Mouse (Mus musculus) MEL (cell line): ENCODE results near the gene Ruvbl2. TPM values are rescaled to one million over a fixed set of nuclear protein-coding genes. Genes with fewer than 3 reads are reported as not detected.

Source experiments
- DNase-seq: peaks from one replicate; pipeline ENCODE4 v3.0.0; 2011; ENCODE audit warnings: low read depth, low spot score
- H3K27ac ChIP-seq: 2 replicates; pipeline ENCODE4 v1.5.1; 2012; ENCODE audit warnings: low read depth, mild to moderate bottlenecking, control low read depth, low read length, moderate library complexity; ENCODE audit not compliant: control insufficient read depth
- H3K27me3 ChIP-seq, 2 experiments: fragments of 150-350 bp in 1 of 2; sonication (generic) in 1 of 2; 2 replicates each; pipeline ENCODE4 v1.6.1; 2012; ENCODE audit warnings: low read length in 2 of 2, mild to moderate bottlenecking in 2 of 2, improper control_type of control experiment in 1 of 2, moderate library complexity in 1 of 2; ENCODE audit not compliant: insufficient read depth in 2 of 2, control insufficient read depth in 1 of 2
- H3K36me3 ChIP-seq, 2 experiments: 2 replicates each; pipeline ENCODE4 v1.6.1; 2012 to 2014; ENCODE audit warnings: low read length in 2 of 2, improper control_type of control experiment in 1 of 2, inconsistent platforms in 1 of 2, mild to moderate bottlenecking in 1 of 2; ENCODE audit not compliant: insufficient read depth in 2 of 2, control insufficient read depth in 1 of 2
- H3K4me1 ChIP-seq, 2 experiments: fragments of 150-350 bp in 1 of 2; sonication (generic) in 1 of 2; 2 replicates each; pipeline ENCODE4 v1.6.1; 2012; ENCODE audit warnings: low read length in 2 of 2, improper control_type of control experiment in 1 of 2, mild to moderate bottlenecking in 1 of 2; ENCODE audit not compliant: insufficient read depth in 2 of 2, control insufficient read depth in 1 of 2
- H3K4me3 ChIP-seq, 2 experiments: fragments of 150-350 bp in 1 of 2; sonication (generic) in 1 of 2; 2 replicates each; pipeline ENCODE4 v1.5.1; 2012; ENCODE audit warnings: low read depth in 2 of 2, low read length in 2 of 2, mild to moderate bottlenecking in 2 of 2, moderate library complexity in 2 of 2, control low read depth in 1 of 2, improper control_type of control experiment in 1 of 2; ENCODE audit not compliant: control insufficient read depth in 1 of 2, insufficient read depth in 1 of 2
- H3K79me2 ChIP-seq: 2 replicates; pipeline ENCODE4 v1.6.1; 2012; ENCODE audit warnings: mild to moderate bottlenecking, low read length, moderate library complexity; ENCODE audit not compliant: control insufficient read depth, poor library complexity, insufficient read depth
- H3K9ac ChIP-seq: 2 replicates; pipeline ENCODE4 v1.6.1; 2012; ENCODE audit warnings: low read depth, mild to moderate bottlenecking, control low read depth, low read length, moderate library complexity; ENCODE audit not compliant: control insufficient read depth, poor library complexity, severe bottlenecking
- H3K9me3 ChIP-seq: fragments of 150-350 bp; sonication (generic); replicated peaks from 2 replicates; pipeline ENCODE4 v1.6.1; 2012; ENCODE audit warnings: mild to moderate bottlenecking, low read length, improper control_type of control experiment, moderate library complexity; ENCODE audit not compliant: insufficient read depth
- CTCF ChIP-seq, 3 experiments: IDR thresholded peaks in 2 of 3; conservative IDR thresholded peaks in 1 of 3; 2 replicates each; pipeline ENCODE4 v1.5.1; 2011 to 2012; ENCODE audit warnings: low read length in 3 of 3, low read depth in 2 of 3, mild to moderate bottlenecking in 2 of 3, improper control_type of control experiment in 1 of 3, inconsistent platforms in 1 of 3, mixed read lengths in 1 of 3, moderate library complexity in 1 of 3; ENCODE audit not compliant: control insufficient read depth in 1 of 3, insufficient read depth in 1 of 3, poor library complexity in 1 of 3, severe bottlenecking in 1 of 3
- ETS1 ChIP-seq: IDR thresholded peaks from 2 replicates; pipeline ENCODE4 v1.6.1; 2012; ENCODE audit warnings: low read depth, mild to moderate bottlenecking, inconsistent platforms, low read length, improper control_type of control experiment, moderate library complexity
- GABPA ChIP-seq: IDR thresholded peaks from 2 replicates; pipeline ENCODE4 v1.6.1; 2012; ENCODE audit warnings: low read depth, mild to moderate bottlenecking, inconsistent platforms, low read length, improper control_type of control experiment, moderate library complexity
- MEF2A ChIP-seq: IDR thresholded peaks from 2 replicates; pipeline ENCODE4 v1.6.1; 2014; ENCODE audit warnings: low read depth, mild to moderate bottlenecking, inconsistent platforms, low read length, improper control_type of control experiment; ENCODE audit not compliant: poor library complexity, insufficient replicate concordance, severe bottlenecking; ENCODE audit errors: extremely low read depth
- MXI1 ChIP-seq: IDR thresholded peaks from 2 replicates; pipeline ENCODE4 v1.6.1; 2011; ENCODE audit warnings: mild to moderate bottlenecking, low read depth, low read length, improper control_type of control experiment
- MYC ChIP-seq: IDR thresholded peaks from 2 replicates; pipeline ENCODE4 v1.6.1; 2011; ENCODE audit warnings: low read depth, mild to moderate bottlenecking, low read length, improper control_type of control experiment, moderate library complexity
- POLR2AphosphoS5 ChIP-seq: IDR thresholded peaks from 2 replicates; pipeline ENCODE4 v1.6.1; 2012; ENCODE audit warnings: low read depth, borderline replicate concordance, mild to moderate bottlenecking, inconsistent platforms, low read length, moderate library complexity, mixed read lengths
- RAD21 ChIP-seq: IDR thresholded peaks from 2 replicates; pipeline ENCODE4 v1.6.1; 2011; ENCODE audit warnings: mild to moderate bottlenecking, low read depth, low read length, improper control_type of control experiment
- SIN3A ChIP-seq: IDR thresholded peaks from 2 replicates; pipeline ENCODE4 v1.6.1; 2012; ENCODE audit warnings: low read length, improper control_type of control experiment, inconsistent platforms
- TCF12 ChIP-seq: IDR thresholded peaks from 2 replicates; pipeline ENCODE4 v1.6.1; 2014; ENCODE audit warnings: low read depth, mild to moderate bottlenecking, inconsistent platforms, low read length, improper control_type of control experiment, moderate library complexity
- ZC3H11A ChIP-seq: IDR thresholded peaks from 2 replicates; pipeline ENCODE4 v1.6.1; 2012; ENCODE audit warnings: low read depth, mild to moderate bottlenecking, inconsistent platforms, low read length, improper control_type of control experiment
- polyA plus RNA-seq, 2 experiments: library from polyadenylated mRNA; stranded (reverse) in 1 of 2; unstranded in 1 of 2; fragments of >175 nt in 1 of 2; fragments of >200 nt in 1 of 2; gene quantifications; 2 replicates each; pipeline versions ENCODE4 v1.2.1 to v1.2.4; 2012; ENCODE audit warnings: low replicate concordance in 2 of 2, low read depth in 1 of 2; ENCODE audit not compliant: insufficient read length in 2 of 2, insufficient read depth in 1 of 2, missing spikeins in 1 of 2
- total RNA-seq: library from RNA; depleted of rRNA; stranded (reverse); fragments of 300-350 nt; gene quantifications from 2 replicates; pipeline ENCODE4 v1.2.3, GENCODE M21; 2012; rRNA removed

Ruvbl2 gene
- total RNA-seq (434 and 469 TPM in 2 replicates), polyA plus RNA-seq (100 to 1,000 TPM in 1 of 2 experiments, not detected in 1; 758 TPM)

- TF ChIP-seq MYC (no peak), CTCF (IDR thresholded peaks at IDR 0.05 in 2 of 3, conservative IDR thresholded peaks at IDR 0.05 in 1 of 3; ENCODE audit: control insufficient read depth in 1 of 3, insufficient read depth in 1 of 3, low read depth in 2 of 3, low read length in 3 of 3, poor library complexity in 1 of 3, severe bottlenecking in 1 of 3) (peak in 2 of 3 experiments; percentile 24 to 35; a peak in 4 of 6 replicates), TCF12 (no peak), ETS1 (no peak), RAD21 (peak; percentile 7)
- TF ChIP-seq, all 39 proteins: peak for 2
- H3K27me3 ChIP-seq = no peaks in the 10 kb centered on the region
- no peak for DNase-seq
- peaks cover 2 to 6% of the 10 kb centered on the region in 2 experiments; a peak in 3 of 4 replicates for H3K36me3 ChIP-seq
- H3K79me2 ChIP-seq = peaks cover 21% of the 10 kb centered on the region
- H3K27ac ChIP-seq = no peak within 1 kb of the TSS
- no peak within 1 kb of the TSS for H3K4me3 ChIP-seq
- peaks cover 0 to 7% of the 10 kb centered on the region in 2 experiments; a peak in 3 of 4 replicates for H3K4me1 ChIP-seq
- no peaks in the 10 kb centered on the region for H3K9me3 ChIP-seq
- no peak within 1 kb of the TSS for H3K9ac ChIP-seq
Measured at GRCm38 (mm10) chr7:45437521-45438276, at the start of gene Ruvbl2. Ruvbl2 (minus strand) TSS chr7:45438096.

GRCm38 (mm10) chr7:45486761-45487415 is 49.0 kb upstream of the Ruvbl2 start, which contains the start of gene Gm45808:
Gm45808 (minus strand) TSS chr7:45486811.
- H3K9ac ChIP-seq = peak within 1 kb of the TSS; percentile 2; the same call in 1 of the 2 replicates
- no peak within 1 kb of the TSS for H3K27ac ChIP-seq
- DNase-seq = no peak
- peaks cover 0 to 32% of the 10 kb centered on the region in 2 experiments; a peak in 2 of 4 replicates for H3K36me3 ChIP-seq
- H3K27me3 ChIP-seq = no peaks in the 10 kb centered on the region
- no peaks in the 10 kb centered on the region for H3K79me2 ChIP-seq
- no peaks in the 10 kb centered on the region for H3K9me3 ChIP-seq
- no peak within 1 kb of the TSS for H3K4me3 ChIP-seq
- H3K4me1 ChIP-seq = peaks cover 10 to 38% of the 10 kb centered on the region in 2 experiments
- TF ChIP-seq SIN3A (no peak), MEF2A (no peak), MXI1 (no peak), POLR2AphosphoS5 (no peak), GABPA (no peak), ZC3H11A (no peak)
